In genomic region chr15:80645006-80645797, GRCm38 (mm10) we compare ENCODE assay signal across 15 mouse cellular contexts.
"Had no signal": no experiment of that assay in that cellular context is flagged by ENCODE, and none has a peak within 500 bp of the region (broad histone marks: within the 10 kb centered on the region; RNA-seq: fewer than 3 reads in every experiment).

No protein-coding gene starts in this region.

- H3K27me3 ChIP-seq: limb, embryonic 15.5 days; liver, embryonic 15.5 days; neural tube, embryonic 13.5 days had no signal

- ATAC-seq: midbrain, embryonic 16.5 days had no signal

- H3K27ac ChIP-seq: left cerebral cortex, adult 2 months; limb, embryonic 15.5 days; liver, embryonic 15.5 days; midbrain, embryonic 10.5 days; neural tube, embryonic 13.5 days had no signal

- H3K9me3 ChIP-seq: limb, embryonic 15.5 days; liver, embryonic 15.5 days; midbrain, embryonic 10.5 days; neural tube, embryonic 13.5 days had no signal

- H3K4me2 ChIP-seq: limb, embryonic 15.5 days; liver, embryonic 15.5 days; lung, embryonic 14.5 days; neural tube, embryonic 13.5 days had no signal

- H3K4me3 ChIP-seq: left cerebral cortex, adult 2 months; limb, embryonic 15.5 days; liver, embryonic 15.5 days; midbrain, embryonic 10.5 days; neural tube, embryonic 13.5 days had no signal

- H3K9ac ChIP-seq: limb, embryonic 15.5 days; liver, embryonic 15.5 days; lung, embryonic 14.5 days; neural tube, embryonic 13.5 days had no signal

- DNase-seq: kidney, adult 18-20 months; kidney, postnatal 10 days; kidney, postnatal 4 days; lung, embryonic 14.5 days; lung, postnatal 10 days; lung, postnatal 4 days; retina, postnatal 1 day; thymus, adult 2 months; thymus, postnatal 25 days had no signal

- H3K36me3 ChIP-seq: limb, embryonic 15.5 days; midbrain, embryonic 10.5 days; neural tube, embryonic 13.5 days had no signal
